Mouse (Mus musculus) heart, embryonic 15.5 days (tissue): ENCODE measurements at regions not wholly inside any gene's neighbourhood (a gene's known extent, or its start where the extent isn't known, plus 50 kb on each side); places are given as distances from the start of the nearest gene placed in this dataset.

Source experiments
- ATAC-seq: fragments of 200-750 bp; cut with Nextera tagmentation; replicated peaks from 2 replicates; pipeline ENCODE4 v1.8.0; 2017; ENCODE audit warnings: low read depth, moderate TSS enrichment; ENCODE audit not compliant: insufficient number of reproducible peaks, insufficient read depth, low FRiP score
- H3K27ac ChIP-seq: fragments of 300-500 bp; sonication (generic); 2 replicates; pipeline ENCODE4 v1.5.1; 2015; ENCODE audit warnings: mild to moderate bottlenecking, inconsistent platforms
- H3K27me3 ChIP-seq: fragments of 300-500 bp; sonication (generic); 2 replicates; pipeline ENCODE4 v1.6.1; 2015; ENCODE audit warnings: inconsistent platforms
- H3K36me3 ChIP-seq: fragments of 300-500 bp; sonication (generic); 2 replicates; pipeline ENCODE4 v1.6.1; 2015; ENCODE audit warnings: mild to moderate bottlenecking, inconsistent platforms
- H3K4me1 ChIP-seq: fragments of 300-500 bp; sonication (generic); replicated peaks from 2 replicates; pipeline ENCODE4 v1.6.1; 2015; ENCODE audit warnings: inconsistent platforms
- H3K4me2 ChIP-seq: fragments of 300-500 bp; sonication (generic); 2 replicates; pipeline ENCODE4 v1.6.1; 2015; ENCODE audit warnings: inconsistent platforms, mild to moderate bottlenecking, moderate library complexity
- H3K4me3 ChIP-seq: fragments of 300-500 bp; sonication (generic); 2 replicates; pipeline ENCODE4 v1.5.1; 2015; ENCODE audit warnings: mild to moderate bottlenecking, inconsistent platforms
- H3K9ac ChIP-seq: fragments of 300-500 bp; sonication (generic); 2 replicates; pipeline ENCODE4 v1.6.1; 2015; ENCODE audit warnings: mild to moderate bottlenecking, inconsistent platforms
- H3K9me3 ChIP-seq: fragments of 300-500 bp; sonication (generic); replicated peaks from 2 replicates; pipeline ENCODE4 v1.6.1; 2016; ENCODE audit warnings: inconsistent platforms
- WGBS: fragments of 180-500 bp; shearing (Covaris S2); methylation state at CpG from one replicate; pipeline ENCODE4 v1.1.7; 2015; ENCODE audit warnings: mixed read lengths; 5-methylcytosine and 5-hydroxymethylcytosine counted together

- no peak overlapping the region for H3K4me2 ChIP-seq
- H3K4me3 ChIP-seq = no peak overlapping the region
- H3K27me3 ChIP-seq = 0 out of 2 replicates have a peak, but pooled peaks cover 2% of the 10 kb centered on the region
- H3K27ac ChIP-seq = no peak overlapping the region
- H3K9ac ChIP-seq = no peak overlapping the region
- H3K36me3 ChIP-seq = no peaks in the 10 kb centered on the region
- H3K9me3 ChIP-seq = no peaks in the 10 kb centered on the region
- WGBS = 26% methylated on average over 6 of the region's 6 CpGs
- peak; percentile 58; the same call in 1 of the 2 replicates for ATAC-seq
- peaks cover 4% of the 10 kb centered on the region; the same call in 1 of the 2 replicates for H3K4me1 ChIP-seq
Measured at GRCm38 (mm10) chr10:44755355-44755957, 227.2 kb upstream of the Prdm1 start.

- ATAC-seq = no peak
- Histone ChIP-seq H3K27me3 (0 out of 2 replicates have a peak, but pooled peaks cover 2% of the 10 kb centered on the region), H3K4me1 (peaks cover 4% of the 10 kb centered on the region; the same call in 1 of the 2 replicates), H3K9me3 (no peaks in the 10 kb centered on the region), H3K9ac (no peak overlapping the region), H3K4me3 (no peak overlapping the region), H3K36me3 (no peaks in the 10 kb centered on the region), H3K27ac (no peak overlapping the region), H3K4me2 (no peak overlapping the region)
- 69% methylated on average over 4 of the region's 4 CpGs for WGBS
Measured at GRCm38 (mm10) chr10:44754930-44755329, 226.6 kb upstream of the Prdm1 start.

GRCm38 (mm10) chr10:44752719-44753390, 224.6 kb upstream of the Prdm1 start:
- no peak overlapping the region for H3K9ac ChIP-seq
- no peak overlapping the region for H3K4me2 ChIP-seq
- no peaks in the 10 kb centered on the region for H3K9me3 ChIP-seq
- no peak overlapping the region for H3K4me3 ChIP-seq
- WGBS = 63% methylated on average over 8 of the region's 8 CpGs
- ATAC-seq = no peak
- no peak overlapping the region for H3K27ac ChIP-seq
- H3K36me3 ChIP-seq = no peaks in the 10 kb centered on the region
- peaks cover 4% of the 10 kb centered on the region; the same call in 1 of the 2 replicates for H3K4me1 ChIP-seq
- H3K27me3 ChIP-seq = 0 out of 2 replicates have a peak, but pooled peaks cover 2% of the 10 kb centered on the region

GRCm38 (mm10) chr10:44751061-44751460, 222.8 kb upstream of the Prdm1 start:
- no peak for ATAC-seq
- no peaks in the 10 kb centered on the region for H3K9me3 ChIP-seq
- H3K9ac ChIP-seq = no peak overlapping the region
- no peak overlapping the region for H3K4me3 ChIP-seq
- peaks cover 4% of the 10 kb centered on the region; the same call in 1 of the 2 replicates for H3K4me1 ChIP-seq
- WGBS = 85% methylated on average over 6 of the region's 6 CpGs
- H3K36me3 ChIP-seq = no peaks in the 10 kb centered on the region
- H3K27ac ChIP-seq = no peak overlapping the region
- H3K27me3 ChIP-seq = 0 out of 2 replicates have a peak, but pooled peaks cover 2% of the 10 kb centered on the region
- no peak overlapping the region for H3K4me2 ChIP-seq

GRCm38 (mm10) chr10:44749206-44749605, 220.9 kb upstream of the Prdm1 start:
- Histone ChIP-seq H3K9ac (no peak overlapping the region), H3K4me3 (no peak overlapping the region), H3K27ac (no peak overlapping the region), H3K4me2 (no peak overlapping the region), H3K36me3 (no peaks in the 10 kb centered on the region), H3K27me3 (0 out of 2 replicates have a peak, but pooled peaks cover 2% of the 10 kb centered on the region), H3K4me1 (no peaks in the 10 kb centered on the region; the same call in 1 of the 2 replicates), H3K9me3 (no peaks in the 10 kb centered on the region)
- ATAC-seq = no peak
- 38% methylated on average over 4 of the region's 4 CpGs for WGBS

- H3K4me2 ChIP-seq = no peak overlapping the region
- no peak for ATAC-seq
- no peaks in the 10 kb centered on the region for H3K27me3 ChIP-seq
- H3K4me3 ChIP-seq = no peak overlapping the region
- H3K9ac ChIP-seq = no peak overlapping the region
- H3K9me3 ChIP-seq = no peaks in the 10 kb centered on the region
- H3K27ac ChIP-seq = no peak overlapping the region
- no peaks in the 10 kb centered on the region; the same call in 1 of the 2 replicates for H3K4me1 ChIP-seq
- no peaks in the 10 kb centered on the region for H3K36me3 ChIP-seq
- WGBS = 79% methylated on average over 3 of the region's 3 CpGs
Measured at GRCm38 (mm10) chr10:44747419-44747818, 219.1 kb upstream of the Prdm1 start.

- 67% methylated on average over 2 of the region's 2 CpGs for WGBS
Measured at GRCm38 (mm10) chr10:44744221-44744620, 215.9 kb upstream of the Prdm1 start.

GRCm38 (mm10) chr10:44733641-44734040, 205.3 kb upstream of the Prdm1 start:
- H3K27me3 ChIP-seq = no peaks in the 10 kb centered on the region
- no peak overlapping the region for H3K27ac ChIP-seq
- WGBS = 83% methylated on average over 5 of the region's 5 CpGs
- H3K4me2 ChIP-seq = no peak overlapping the region
- no peaks in the 10 kb centered on the region for H3K36me3 ChIP-seq
- no peaks in the 10 kb centered on the region for H3K9me3 ChIP-seq
- no peaks in the 10 kb centered on the region for H3K4me1 ChIP-seq
- ATAC-seq = no peak
- no peak overlapping the region for H3K9ac ChIP-seq
- H3K4me3 ChIP-seq = no peak overlapping the region

More at GRCm38 (mm10) chr10:44744221-44744620, 215.9 kb upstream of the Prdm1 start:
- ATAC-seq = no peak
- Histone ChIP-seq H3K4me3 (no peak overlapping the region), H3K27ac (no peak overlapping the region), H3K4me1 (no peaks in the 10 kb centered on the region; the same call in 1 of the 2 replicates), H3K36me3 (no peaks in the 10 kb centered on the region), H3K4me2 (no peak overlapping the region), H3K9ac (no peak overlapping the region), H3K9me3 (no peaks in the 10 kb centered on the region), H3K27me3 (no peaks in the 10 kb centered on the region)

GRCm38 (mm10) chr10:44730721-44731120, 202.4 kb upstream of the Prdm1 start:
- Histone ChIP-seq H3K4me3 (no peak overlapping the region), H3K27ac (no peak overlapping the region), H3K4me1 (no peaks in the 10 kb centered on the region), H3K9me3 (no peaks in the 10 kb centered on the region), H3K36me3 (no peaks in the 10 kb centered on the region), H3K27me3 (no peaks in the 10 kb centered on the region), H3K4me2 (no peak overlapping the region), H3K9ac (no peak overlapping the region)
- ATAC-seq = no peak
- WGBS = 84% methylated on average over 8 of the region's 8 CpGs

GRCm38 (mm10) chr10:44728963-44729362, 200.7 kb upstream of the Prdm1 start:
- ATAC-seq = no peak
- H3K4me2 ChIP-seq = no peak overlapping the region
- H3K27ac ChIP-seq = no peak overlapping the region
- no peaks in the 10 kb centered on the region for H3K9me3 ChIP-seq
- no peaks in the 10 kb centered on the region for H3K36me3 ChIP-seq
- H3K27me3 ChIP-seq = no peaks in the 10 kb centered on the region
- no peak overlapping the region for H3K9ac ChIP-seq
- no peaks in the 10 kb centered on the region for H3K4me1 ChIP-seq
- no peak overlapping the region for H3K4me3 ChIP-seq
- WGBS = 84% methylated on average over 4 of the region's 4 CpGs

- no peak overlapping the region for H3K4me2 ChIP-seq
- ATAC-seq = no peak
- H3K9me3 ChIP-seq = no peaks in the 10 kb centered on the region
- no peaks in the 10 kb centered on the region for H3K4me1 ChIP-seq
- H3K4me3 ChIP-seq = no peak overlapping the region
- no peaks in the 10 kb centered on the region for H3K27me3 ChIP-seq
- no peak overlapping the region for H3K9ac ChIP-seq
- H3K36me3 ChIP-seq = no peaks in the 10 kb centered on the region
- H3K27ac ChIP-seq = no peak overlapping the region
- 66% methylated on average over 3 of the region's 3 CpGs for WGBS
Measured at GRCm38 (mm10) chr10:44724575-44724974, 196.3 kb upstream of the Prdm1 start.
